Mouse (Mus musculus): ENCODE measurements around the gene Setd1b. TPM values are rescaled to one million over a fixed set of nuclear protein-coding genes. Genes with fewer than 3 reads are reported as not detected.

Setd1b gene
- total and polyA plus RNA-seq, 3 experiments, result 3.0 to 23.5 TPM; not detected in 1

DNA sequence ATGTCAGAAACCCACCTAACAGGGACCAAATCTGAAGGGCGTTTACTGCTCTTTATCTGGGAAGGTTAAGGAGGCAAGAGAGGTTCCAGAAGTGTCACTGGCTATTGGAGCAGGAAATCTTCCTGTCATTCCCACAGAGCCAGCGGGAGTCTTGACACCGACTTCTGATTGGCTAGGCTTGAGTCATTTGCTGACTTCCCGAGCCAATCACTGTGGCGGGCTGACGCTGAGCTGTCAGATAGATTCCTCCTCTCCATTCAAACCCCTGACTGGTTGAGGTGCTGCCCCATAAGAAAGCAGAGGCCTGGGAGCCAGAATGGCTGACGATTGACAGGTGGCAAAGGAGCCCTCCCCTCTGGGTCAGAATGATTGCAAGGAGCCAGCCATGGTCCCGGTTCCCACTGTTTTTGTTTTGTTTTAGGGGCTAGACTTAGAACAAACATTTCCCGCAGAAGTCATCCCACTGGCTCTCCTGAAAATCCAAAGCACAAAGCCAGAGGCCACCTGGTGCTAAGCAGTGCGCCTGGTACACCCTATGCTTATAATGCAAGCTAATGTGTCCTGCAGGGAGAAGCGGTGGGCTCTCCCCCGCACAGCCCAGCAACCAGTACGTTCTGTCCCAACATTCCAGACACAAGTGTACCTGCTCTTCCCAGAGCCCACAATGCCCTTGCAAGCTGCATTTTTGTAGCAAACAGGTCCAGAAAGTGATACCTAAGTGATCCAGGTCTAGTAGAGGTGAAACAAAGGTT lies 32.4 kb upstream of the Setd1b start:
- Histone ChIP-seq H3K9ac (ENCODE audit: control insufficient read depth, low read depth, low read length, poor library complexity, severe bottlenecking) (no peak overlapping the region), H3K9me3 (replicated peaks; ENCODE audit: insufficient read depth, low read length) (no peaks in the 10 kb centered on the region), H3K79me2 (ENCODE audit: control insufficient read depth, insufficient read depth, low read length, poor library complexity) (no peaks in the 10 kb centered on the region), H3K27ac (ENCODE audit: control insufficient read depth, low read depth, low read length) (no peak overlapping the region), H3K4me3 (ENCODE audit: control insufficient read depth in 1 of 2, insufficient read depth in 1 of 2, low read depth in 2 of 2, low read length in 2 of 2) (no peak overlapping the region), H3K27me3 (ENCODE audit: control insufficient read depth in 1 of 2, insufficient read depth in 2 of 2, low read length in 2 of 2) (no peaks in the 10 kb centered on the region), H3K36me3 (ENCODE audit: control insufficient read depth in 1 of 2, insufficient read depth in 2 of 2, low read length in 2 of 2) (no peaks in the 10 kb centered on the region), H3K4me1 (ENCODE audit: control insufficient read depth in 1 of 2, insufficient read depth in 2 of 2, low read length in 2 of 2) (no peaks in the 10 kb centered on the region)
- TF ChIP-seq E2F4 (IDR thresholded peaks at IDR 0.05; ENCODE audit: borderline replicate concordance, low read depth, low read length) (no peak), JUND (IDR thresholded peaks at IDR 0.05; ENCODE audit: low read depth, low read length) (no peak), ZNF384 (IDR thresholded peaks at IDR 0.05; ENCODE audit: low read depth, low read length) (no peak), USF1 (IDR thresholded peaks at IDR 0.05; ENCODE audit: low read depth, low read length) (no peak), POLR2A (IDR thresholded peaks at IDR 0.05; ENCODE audit: control insufficient read depth in 1 of 2, insufficient read depth in 1 of 2, low read depth in 1 of 2, low read length in 2 of 2, poor library complexity in 1 of 2) (no peak), ZKSCAN1 (IDR thresholded peaks at IDR 0.05; ENCODE audit: low read depth, low read length) (no peak), POLR2AphosphoS5 (IDR thresholded peaks at IDR 0.05; ENCODE audit: borderline replicate concordance, low read depth, low read length) (no peak), GATA1 (IDR thresholded peaks at IDR 0.05; ENCODE audit: low read depth, low read length) (no peak), TCF12 (IDR thresholded peaks at IDR 0.05; ENCODE audit: low read depth, low read length) (no peak), ZC3H11A (IDR thresholded peaks at IDR 0.05; ENCODE audit: low read depth, low read length) (no peak), MYB (IDR thresholded peaks at IDR 0.05; ENCODE audit: low read depth, low read length) (no peak), EP300 (IDR thresholded peaks at IDR 0.05; ENCODE audit: low read depth in 1 of 2, low read length in 2 of 2) (no peak), ETS1 (IDR thresholded peaks at IDR 0.05; ENCODE audit: low read depth, low read length) (no peak), MEF2A (IDR thresholded peaks at IDR 0.05; ENCODE audit: extremely low read depth, insufficient replicate concordance, low read depth, low read length, poor library complexity, severe bottlenecking) (no peak), ELF1 (IDR thresholded peaks at IDR 0.05; ENCODE audit: low read depth, low read length) (no peak), USF2 (IDR thresholded peaks at IDR 0.05; ENCODE audit: borderline replicate concordance in 1 of 2, insufficient read depth in 1 of 2, low read depth in 1 of 2, low read length in 2 of 2) (no peak), MAFK (IDR thresholded peaks at IDR 0.05; ENCODE audit: borderline replicate concordance, low read depth, low read length) (no peak), GABPA (IDR thresholded peaks at IDR 0.05; ENCODE audit: low read depth, low read length) (no peak), CTCF (IDR thresholded peaks at IDR 0.05 in 2 of 3, conservative IDR thresholded peaks at IDR 0.05 in 1 of 3; ENCODE audit: control insufficient read depth in 1 of 3, insufficient read depth in 1 of 3, low read depth in 2 of 3, low read length in 3 of 3, poor library complexity in 1 of 3, severe bottlenecking in 1 of 3) (no peak)
- DNase-seq (ENCODE audit: low read depth, low spot score), result no peak

DNA sequence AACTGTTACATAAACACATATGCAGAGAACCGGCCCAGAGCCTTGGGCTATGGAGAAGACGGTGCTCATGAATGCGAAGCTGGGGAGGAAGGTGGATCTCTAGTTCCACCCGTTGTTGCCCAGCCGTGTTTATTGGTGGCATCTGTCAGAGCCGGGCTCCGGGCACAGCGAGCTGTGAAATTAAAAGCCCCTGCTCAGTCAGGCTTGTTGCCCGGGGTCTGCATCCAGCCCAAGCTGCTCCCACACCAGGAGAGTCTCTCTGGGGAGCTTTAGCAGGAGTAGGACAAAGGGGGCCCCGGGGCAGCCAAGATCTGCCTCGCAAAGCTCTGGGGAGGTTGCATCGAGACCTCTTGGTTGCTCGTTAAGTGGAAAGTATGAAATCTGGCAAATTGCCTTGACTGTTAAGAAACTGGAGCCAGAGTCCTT lies 31.7 kb upstream of the Setd1b start:
- no peak overlapping the region for H3K9ac ChIP-seq (ENCODE audit: control insufficient read depth, low read depth, low read length, poor library complexity, severe bottlenecking)
- no peaks in the 10 kb centered on the region for H3K79me2 ChIP-seq (ENCODE audit: control insufficient read depth, insufficient read depth, low read length, poor library complexity)
- no peak overlapping the region for H3K4me3 ChIP-seq (ENCODE audit: control insufficient read depth in 1 of 2, insufficient read depth in 1 of 2, low read depth in 2 of 2, low read length in 2 of 2)
- H3K27me3 ChIP-seq (ENCODE audit: control insufficient read depth in 1 of 2, insufficient read depth in 2 of 2, low read length in 2 of 2), result no peaks in the 10 kb centered on the region
- no peaks in the 10 kb centered on the region for H3K4me1 ChIP-seq (ENCODE audit: control insufficient read depth in 1 of 2, insufficient read depth in 2 of 2, low read length in 2 of 2)
- no peaks in the 10 kb centered on the region for H3K9me3 ChIP-seq (replicated peaks; ENCODE audit: insufficient read depth, low read length)
- H3K36me3 ChIP-seq (ENCODE audit: control insufficient read depth in 1 of 2, insufficient read depth in 2 of 2, low read length in 2 of 2), result no peaks in the 10 kb centered on the region
- DNase-seq (ENCODE audit: low read depth, low spot score), result no peak
- TF ChIP-seq NRF1 (IDR thresholded peaks at IDR 0.05; ENCODE audit: insufficient read depth, low read depth, low read length, poor library complexity, severe bottlenecking) (no peak), ZKSCAN1 (IDR thresholded peaks at IDR 0.05; ENCODE audit: low read depth, low read length) (no peak), ZC3H11A (IDR thresholded peaks at IDR 0.05; ENCODE audit: low read depth, low read length) (no peak), MAFK (IDR thresholded peaks at IDR 0.05; ENCODE audit: borderline replicate concordance, low read depth, low read length) (no peak), E2F4 (IDR thresholded peaks at IDR 0.05; ENCODE audit: borderline replicate concordance, low read depth, low read length) (no peak), TCF12 (IDR thresholded peaks at IDR 0.05; ENCODE audit: low read depth, low read length) (no peak), BHLHE40 (IDR thresholded peaks at IDR 0.05; ENCODE audit: borderline replicate concordance, low read depth, low read length) (no peak), USF1 (IDR thresholded peaks at IDR 0.05; ENCODE audit: low read depth, low read length) (no peak), POLR2A (IDR thresholded peaks at IDR 0.05; ENCODE audit: control insufficient read depth in 1 of 2, insufficient read depth in 1 of 2, low read depth in 1 of 2, low read length in 2 of 2, poor library complexity in 1 of 2) (no peak), SMC3 (IDR thresholded peaks at IDR 0.05; ENCODE audit: low read depth, low read length) (no peak), RAD21 (IDR thresholded peaks at IDR 0.05; ENCODE audit: low read depth, low read length) (no peak), UBTF (IDR thresholded peaks at IDR 0.05; ENCODE audit: borderline replicate concordance, insufficient read depth, low read depth, low read length) (no peak), HCFC1 (IDR thresholded peaks at IDR 0.05; ENCODE audit: low read depth, low read length) (no peak), SIN3A (IDR thresholded peaks at IDR 0.05; ENCODE audit: low read length) (no peak), POLR2AphosphoS5 (IDR thresholded peaks at IDR 0.05; ENCODE audit: borderline replicate concordance, low read depth, low read length) (no peak), MYC (IDR thresholded peaks at IDR 0.05; ENCODE audit: low read depth, low read length) (no peak), USF2 (IDR thresholded peaks at IDR 0.05; ENCODE audit: borderline replicate concordance in 1 of 2, insufficient read depth in 1 of 2, low read depth in 1 of 2, low read length in 2 of 2) (no peak)
- no peak overlapping the region for H3K27ac ChIP-seq (ENCODE audit: control insufficient read depth, low read depth, low read length)

Data from MEL (cell line).